Mouse (Mus musculus) hindbrain, embryonic 10.5 days (tissue): ENCODE results near the gene Trpc2. TPM values are rescaled to one million over a fixed set of nuclear protein-coding genes. Genes with fewer than 3 reads are reported as not detected.
"Not testable (repeated sequence)": the region's sequence is repeated elsewhere in the genome, so short reads cannot be mapped to it uniquely, and the experiment has no call there.

Experiments
- DNase-seq: peaks from one replicate; pipeline ENCODE4 v3.0.0-alpha.2; 2017; ENCODE audit warnings: low spot score
- H3K27ac ChIP-seq: fragments of 300-500 bp; sonication (generic); 2 replicates; pipeline ENCODE4 v1.5.1; 2016; ENCODE audit warnings: mild to moderate bottlenecking, moderate library complexity
- H3K27me3 ChIP-seq: fragments of 300-500 bp; sonication (generic); 2 replicates; pipeline ENCODE4 v1.6.1; 2016; ENCODE audit warnings: mild to moderate bottlenecking; ENCODE audit not compliant: poor library complexity, insufficient read depth, severe bottlenecking
- H3K36me3 ChIP-seq: fragments of 300-500 bp; sonication (generic); 2 replicates; pipeline ENCODE4 v1.6.1; 2016; ENCODE audit warnings: mild to moderate bottlenecking, moderate library complexity
- H3K4me1 ChIP-seq: fragments of 300-500 bp; sonication (generic); replicated peaks from 2 replicates; pipeline ENCODE4 v1.6.1; 2016; ENCODE audit warnings: mild to moderate bottlenecking
- H3K4me3 ChIP-seq: fragments of 300-500 bp; sonication (generic); 2 replicates; pipeline ENCODE4 v1.5.1; 2016; ENCODE audit warnings: mild to moderate bottlenecking, moderate library complexity
- H3K9me3 ChIP-seq: fragments of 300-500 bp; sonication (generic); 2 replicates; pipeline ENCODE4 v1.6.1; 2016; ENCODE audit warnings: mild to moderate bottlenecking, moderate library complexity
- WGBS: fragments of 180-500 bp; shearing (Covaris S2); methylation state at CpG from one replicate; pipeline ENCODE4 v1.1.7; 2016; 5-methylcytosine and 5-hydroxymethylcytosine counted together
- polyA plus RNA-seq: library from polyadenylated mRNA; unstranded; fragments of >200 nt; fragmentation: Nextera tagmentation; extraction: Ambion mirVana; gene quantifications from 2 replicates; pipeline ENCODE4 v1.2.1, GENCODE M21; 2016

The Trpc2 gene
- not detected in 2 replicates for polyA plus RNA-seq

GRCm38 (mm10) chr7:102082816-102083215, at the start of gene Trpc2:
Trpc2 (plus strand) TSS chr7:102083116.
- WGBS: 87% methylated on average over 5 of the region's 5 CpGs
- H3K4me1 ChIP-seq: no peaks in the 10 kb centered on the region
- no peak within 1 kb of the TSS for H3K4me3 ChIP-seq
- no peaks in the 10 kb centered on the region for H3K27me3 ChIP-seq
- H3K27ac ChIP-seq: no peak within 1 kb of the TSS
- peaks cover 89% of the 10 kb centered on the region for H3K36me3 ChIP-seq
- no peaks in the 10 kb centered on the region for H3K9me3 ChIP-seq
- DNase-seq: no peak

GRCm38 (mm10) chr7:102034904-102035303, 48.0 kb upstream of the Trpc2 start:
- H3K4me3 ChIP-seq: no peak overlapping the region
- H3K9me3 ChIP-seq: no peaks in the 10 kb centered on the region
- peaks cover 100% of the 10 kb centered on the region for H3K36me3 ChIP-seq
- DNase-seq: no peak
- H3K27ac ChIP-seq: no peak overlapping the region
- H3K4me1 ChIP-seq: no peaks in the 10 kb centered on the region
- H3K27me3 ChIP-seq: no peaks in the 10 kb centered on the region
- WGBS: 87% methylated on average over 1 of the region's 1 CpGs

- peaks cover 100% of the 10 kb centered on the region for H3K36me3 ChIP-seq
- no peaks in the 10 kb centered on the region for H3K4me1 ChIP-seq
- DNase-seq: no peak
- H3K9me3 ChIP-seq: no peaks in the 10 kb centered on the region
- H3K4me3 ChIP-seq: no peak overlapping the region
- no peak overlapping the region for H3K27ac ChIP-seq
- no peaks in the 10 kb centered on the region for H3K27me3 ChIP-seq
- WGBS: 99% methylated on average over 2 of the region's 2 CpGs
Observed at GRCm38 (mm10) chr7:102035534-102035933, 47.4 kb upstream of the Trpc2 start.

DNA sequence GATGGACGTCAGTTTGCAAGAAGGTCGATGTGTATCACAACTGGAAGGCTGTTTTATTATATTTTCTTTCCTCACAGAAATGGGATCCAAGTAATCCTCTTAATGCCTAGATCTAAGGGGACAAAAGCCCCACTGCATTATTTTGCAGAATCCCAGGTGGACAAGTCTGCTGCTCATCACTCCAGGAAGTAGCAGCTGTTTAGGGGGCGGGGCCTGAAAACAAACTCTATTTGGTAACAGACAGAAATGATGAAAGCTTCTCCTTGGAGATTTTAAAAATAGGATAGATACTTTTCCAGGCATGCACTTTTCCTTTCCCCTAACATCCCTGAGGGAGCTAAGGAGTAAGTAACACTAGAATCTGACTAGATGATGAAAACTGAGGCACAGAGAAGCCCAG, 45.6 kb upstream of the Trpc2 start:
- H3K27ac ChIP-seq: no peak overlapping the region
- WGBS: 93% methylated on average over 3 of the region's 3 CpGs
- no peaks in the 10 kb centered on the region for H3K27me3 ChIP-seq
- no peaks in the 10 kb centered on the region for H3K4me1 ChIP-seq
- no peak overlapping the region for H3K4me3 ChIP-seq
- H3K36me3 ChIP-seq: peaks cover 97% of the 10 kb centered on the region
- no peaks in the 10 kb centered on the region for H3K9me3 ChIP-seq
- no peak for DNase-seq

DNA sequence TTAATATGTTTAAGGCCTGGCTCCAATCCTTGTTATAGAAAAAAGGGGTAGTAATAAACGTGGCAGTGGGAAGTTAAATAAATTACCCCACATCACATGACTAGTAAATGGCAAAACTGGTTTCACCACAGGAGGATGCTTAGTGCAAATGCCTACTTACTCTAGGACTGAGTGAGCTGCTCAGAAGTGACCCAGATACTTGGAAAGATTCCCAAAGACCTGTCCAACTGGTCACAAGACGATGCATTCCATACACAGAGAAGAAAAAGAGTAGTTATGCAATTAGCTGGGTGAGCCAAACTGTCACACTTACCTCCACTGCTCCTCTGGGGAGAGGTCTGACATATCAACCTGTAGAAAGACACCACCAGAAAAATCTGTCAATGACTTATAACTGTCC, 40.6 kb upstream of the Trpc2 start:
- no peak overlapping the region for H3K27ac ChIP-seq
- no peak overlapping the region for H3K4me3 ChIP-seq
- H3K36me3 ChIP-seq: peaks cover 63% of the 10 kb centered on the region
- no peaks in the 10 kb centered on the region for H3K4me1 ChIP-seq
- no peak for DNase-seq
- 97% methylated on average over 2 of the region's 2 CpGs for WGBS
- H3K27me3 ChIP-seq: no peaks in the 10 kb centered on the region
- H3K9me3 ChIP-seq: no peaks in the 10 kb centered on the region

GRCm38 (mm10) chr7:102048524-102048923, 34.4 kb upstream of the Trpc2 start:
- H3K4me1 ChIP-seq, H3K27me3 ChIP-seq, H3K4me3 ChIP-seq, H3K27ac ChIP-seq, DNase-seq, H3K9me3 ChIP-seq: not testable (repeated sequence)
- peaks cover 46% of the 10 kb centered on the region for H3K36me3 ChIP-seq

- H3K4me3 ChIP-seq: no peak overlapping the region
- H3K36me3 ChIP-seq: peaks cover 53% of the 10 kb centered on the region
- DNase-seq: no peak
- WGBS: 88% methylated on average over 3 of the region's 3 CpGs
- no peaks in the 10 kb centered on the region for H3K27me3 ChIP-seq
- H3K4me1 ChIP-seq: peaks cover 15% of the 10 kb centered on the region
- H3K9me3 ChIP-seq: no peaks in the 10 kb centered on the region
- no peak overlapping the region for H3K27ac ChIP-seq
Observed at GRCm38 (mm10) chr7:102061353-102061752, 21.6 kb upstream of the Trpc2 start.

- peaks cover 18% of the 10 kb centered on the region for H3K4me1 ChIP-seq
- H3K27ac ChIP-seq: no peak overlapping the region
- H3K9me3 ChIP-seq: no peaks in the 10 kb centered on the region
- peaks cover 46% of the 10 kb centered on the region for H3K36me3 ChIP-seq
- DNase-seq: no peak
- H3K27me3 ChIP-seq: no peaks in the 10 kb centered on the region
- 94% methylated on average over 1 of the region's 1 CpGs for WGBS
- no peak overlapping the region for H3K4me3 ChIP-seq
Observed at GRCm38 (mm10) chr7:102062203-102062602, 20.7 kb upstream of the Trpc2 start.

DNA sequence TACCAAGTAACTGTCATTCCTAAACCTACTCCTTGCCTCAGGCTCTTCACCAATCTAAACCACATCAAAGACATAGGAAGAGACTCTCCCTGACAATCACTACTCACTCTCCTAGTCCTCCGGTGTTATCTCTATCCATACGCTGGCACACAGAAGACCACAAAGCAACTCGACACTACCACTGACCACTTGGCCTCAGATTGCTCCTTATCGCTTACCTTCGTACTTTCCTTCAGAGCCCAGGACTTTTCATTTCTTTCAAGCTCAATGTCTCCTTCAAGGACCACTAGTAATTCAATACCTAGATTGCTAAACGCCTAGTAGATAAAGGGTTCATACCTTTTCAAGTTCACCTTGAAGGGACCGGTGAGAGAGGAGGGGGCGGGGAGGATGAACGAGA, 19.0 kb upstream of the Trpc2 start:
- peak overlapping the region; percentile 70 for H3K4me3 ChIP-seq
- H3K9me3 ChIP-seq: no peaks in the 10 kb centered on the region
- no peaks in the 10 kb centered on the region for H3K27me3 ChIP-seq
- H3K27ac ChIP-seq: no peak overlapping the region
- 90% methylated on average over 9 of the region's 9 CpGs for WGBS
- H3K4me1 ChIP-seq: peaks cover 18% of the 10 kb centered on the region
- no peak for DNase-seq
- H3K36me3 ChIP-seq: peaks cover 44% of the 10 kb centered on the region

GRCm38 (mm10) chr7:102064655-102065045, 18.3 kb upstream of the Trpc2 start:
- peak overlapping the region; percentile 90 for H3K27ac ChIP-seq
- H3K27me3 ChIP-seq: no peaks in the 10 kb centered on the region
- peak overlapping the region; percentile 70 for H3K4me3 ChIP-seq
- DNase-seq: no peak
- H3K36me3 ChIP-seq: peaks cover 41% of the 10 kb centered on the region
- under 1% methylated on average over 9 of the region's 9 CpGs for WGBS
- H3K9me3 ChIP-seq: no peaks in the 10 kb centered on the region
- peaks cover 18% of the 10 kb centered on the region for H3K4me1 ChIP-seq

GRCm38 (mm10) chr7:102065046-102065891, 17.6 kb upstream of the Trpc2 start, which contains the start of the genes Rnf121, Xndc1 and Xntrpc:
Rnf121 (minus strand) TSS chr7:102065469.
Xndc1 (plus strand) TSS chr7:102065511.
Xntrpc (plus strand) TSS chr7:102065713.
- DNase-seq: peak; percentile 94
- peaks cover 18% of the 10 kb centered on the region for H3K4me1 ChIP-seq
- WGBS: under 1% methylated on average over 56 of the region's 56 CpGs

DNA sequence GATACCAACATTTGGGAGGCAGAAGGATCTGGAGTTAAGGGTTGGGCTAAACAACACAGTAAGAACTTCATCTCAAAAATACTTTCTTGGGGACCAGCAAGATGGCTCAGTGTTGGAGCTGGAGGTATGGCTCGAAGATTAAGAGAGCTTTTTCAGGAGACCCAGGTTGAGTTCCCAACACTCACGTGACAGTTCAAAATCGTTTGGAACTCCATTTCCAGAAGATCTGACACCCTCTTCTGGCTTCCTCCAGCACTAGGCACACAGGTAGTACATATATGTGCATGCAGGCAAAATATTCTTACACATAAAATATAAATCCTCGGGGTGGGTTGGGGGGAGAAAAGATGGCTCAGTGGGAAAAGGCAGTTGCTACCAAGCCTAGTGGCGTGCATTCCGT, 16.6 kb upstream of the Trpc2 start:
- WGBS: 88% methylated on average over 6 of the region's 6 CpGs
- peaks cover 18% of the 10 kb centered on the region for H3K4me1 ChIP-seq
- peak overlapping the region; percentile 90; the same call in 1 of the 2 replicates for H3K27ac ChIP-seq

More at GRCm38 (mm10) chr7:102065046-102065891, 17.6 kb upstream of the Trpc2 start, which contains the start of the genes Rnf121, Xndc1 and Xntrpc:
- Histone ChIP-seq H3K9me3 (no peaks in the 10 kb centered on the region), H3K27ac (peak within 1 kb of the TSS; percentile 90), H3K27me3 (no peaks in the 10 kb centered on the region), H3K4me3 (peak within 1 kb of the TSS; percentile 70), H3K36me3 (peaks cover 42% of the 10 kb centered on the region)

GRCm38 (mm10) chr7:102076714-102077296, 6.1 kb upstream of the Trpc2 start:
- 88% methylated on average over 7 of the region's 7 CpGs for WGBS
- H3K4me1 ChIP-seq: no peaks in the 10 kb centered on the region
- no peaks in the 10 kb centered on the region for H3K9me3 ChIP-seq
- no peaks in the 10 kb centered on the region for H3K27me3 ChIP-seq
- H3K36me3 ChIP-seq: peaks cover 96% of the 10 kb centered on the region
- H3K27ac ChIP-seq: no peak overlapping the region
- DNase-seq: no peak
- no peak overlapping the region for H3K4me3 ChIP-seq

More for the DNA sequence above, 16.6 kb upstream of the Trpc2 start:
- Histone ChIP-seq H3K4me3 (peak overlapping the region; percentile 70), H3K9me3 (no peaks in the 10 kb centered on the region), H3K36me3 (peaks cover 44% of the 10 kb centered on the region), H3K27me3 (no peaks in the 10 kb centered on the region)
- no peak for DNase-seq
